Mouse (Mus musculus) limb, embryonic 15.5 days (tissue): ENCODE data around the gene Pla2g6. TPM values are rescaled to one million over a fixed set of nuclear protein-coding genes. Genes with fewer than 3 reads are reported as not detected.

Experiments used
- ATAC-seq: fragments of 200-750 bp; cut with Nextera tagmentation; 2 replicates; pipeline ENCODE4 v1.8.0; 2017; ENCODE audit warnings: low read depth, moderate TSS enrichment; ENCODE audit not compliant: insufficient number of reproducible peaks, low FRiP score, low TSS enrichment
- H3K27ac ChIP-seq: fragments of 300-500 bp; sonication (generic); 2 replicates; pipeline ENCODE4 v1.5.1; 2015; ENCODE audit warnings: moderate library complexity, mild to moderate bottlenecking, inconsistent platforms
- H3K27me3 ChIP-seq: fragments of 300-500 bp; sonication (generic); 2 replicates; pipeline ENCODE4 v1.6.1; 2015; ENCODE audit warnings: inconsistent platforms
- H3K36me3 ChIP-seq: fragments of 300-500 bp; sonication (generic); 2 replicates; pipeline ENCODE4 v1.6.1; 2015; ENCODE audit warnings: inconsistent platforms
- H3K4me1 ChIP-seq: fragments of 300-500 bp; sonication (generic); 2 replicates; pipeline ENCODE4 v1.6.1; 2015; ENCODE audit warnings: inconsistent platforms
- H3K4me2 ChIP-seq: fragments of 300-500 bp; sonication (generic); 2 replicates; pipeline ENCODE4 v1.6.1; 2015; ENCODE audit warnings: mild to moderate bottlenecking, inconsistent platforms
- H3K4me3 ChIP-seq: fragments of 300-500 bp; sonication (generic); 2 replicates; pipeline ENCODE4 v1.5.1; 2015; ENCODE audit warnings: mild to moderate bottlenecking, inconsistent platforms
- H3K9ac ChIP-seq: fragments of 300-500 bp; sonication (generic); 2 replicates; pipeline ENCODE4 v1.6.1; 2015; ENCODE audit warnings: inconsistent platforms
- H3K9me3 ChIP-seq: fragments of 300-500 bp; sonication (generic); 2 replicates; pipeline ENCODE4 v1.6.1; 2016; ENCODE audit warnings: inconsistent platforms
- WGBS: fragments of 180-500 bp; shearing (Covaris S2); methylation state at CpG from one replicate; pipeline ENCODE4 v1.1.7; 2015; 5-methylcytosine and 5-hydroxymethylcytosine counted together
- polyA plus RNA-seq: library from polyadenylated mRNA; unstranded; fragments of >200 nt; fragmentation: Nextera tagmentation; extraction: Ambion mirVana; gene quantifications from 2 replicates; pipeline ENCODE4 v1.2.1, GENCODE M21; 2015

Gene Pla2g6
- polyA plus RNA-seq, 1 experiment from 2014 or later, result 12.9 TPM

GRCm38 (mm10) chr15:79347845-79348506 lies 19.8 kb upstream of the Pla2g6 start:
- Histone ChIP-seq H3K9me3 (no peaks in the 10 kb centered on the region), H3K4me2 (peak overlapping the region; percentile 87), H3K27me3 (no peaks in the 10 kb centered on the region), H3K4me3 (peak overlapping the region; percentile 78), H3K9ac (peak overlapping the region; percentile 78), H3K27ac (peak overlapping the region; percentile 98), H3K36me3 (no peaks in the 10 kb centered on the region), H3K4me1 (peaks cover 33% of the 10 kb centered on the region)
- peak; percentile 68 for ATAC-seq
- WGBS, result under 1% methylated on average over 46 of the region's 46 CpGs

DNA sequence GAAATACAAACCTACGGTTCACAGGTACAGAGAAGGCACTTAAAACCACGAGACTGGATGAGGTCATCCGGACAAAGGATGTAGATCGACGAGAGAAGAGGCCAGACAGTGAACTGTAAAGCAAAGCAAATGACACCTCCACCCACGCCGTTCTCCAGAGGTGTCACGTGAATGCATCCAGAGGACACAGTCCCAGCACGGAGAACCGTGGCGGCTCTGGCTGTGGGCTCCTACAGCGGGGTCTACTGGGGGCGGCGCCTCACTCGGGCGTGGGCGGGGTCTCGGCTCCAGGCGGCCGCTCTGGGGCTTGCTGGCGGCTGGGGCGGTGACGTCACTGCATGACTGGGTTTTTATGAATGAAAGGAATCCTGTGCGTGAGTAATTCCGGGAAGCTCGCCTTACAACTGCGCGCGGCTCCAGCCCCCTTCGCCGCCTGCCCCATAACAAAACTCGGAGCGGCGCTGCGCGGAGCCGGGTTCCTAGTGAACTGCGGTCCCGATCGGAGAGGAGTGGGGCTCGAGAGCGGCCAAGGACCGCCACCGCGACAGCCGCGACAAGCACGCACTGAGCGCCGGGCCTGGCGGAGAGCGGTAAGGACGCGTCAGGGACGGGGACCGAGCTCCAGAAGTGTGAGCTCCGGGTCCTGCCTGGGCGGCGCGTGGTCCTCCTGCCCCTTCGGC lies 19.1 kb upstream of the Pla2g6 start:
- Histone ChIP-seq H3K4me3 (peak overlapping the region; percentile 78), H3K27ac (peak overlapping the region; percentile 98), H3K4me2 (peak overlapping the region; percentile 87), H3K27me3 (no peaks in the 10 kb centered on the region), H3K9me3 (no peaks in the 10 kb centered on the region), H3K4me1 (peaks cover 31% of the 10 kb centered on the region), H3K36me3 (no peaks in the 10 kb centered on the region), H3K9ac (peak overlapping the region; percentile 78)
- WGBS, result under 1% methylated on average over 61 of the region's 61 CpGs
- ATAC-seq, result peak; percentile 85

GRCm38 (mm10) chr15:79346051-79346793 lies 18.0 kb upstream of the Pla2g6 start, which contains the start of gene Maff:
TSS of gene Maff (plus strand) at chr15:79346621.
- no peak for ATAC-seq
- 53% methylated on average over 8 of the region's 8 CpGs for WGBS

GRCm38 (mm10) chr15:79344627-79345026 lies 16.4 kb upstream of the Pla2g6 start:
- Histone ChIP-seq H3K4me2 (no peak overlapping the region), H3K27ac (no peak overlapping the region), H3K9me3 (no peaks in the 10 kb centered on the region), H3K36me3 (no peaks in the 10 kb centered on the region), H3K4me3 (no peak overlapping the region), H3K9ac (no peak overlapping the region), H3K27me3 (no peaks in the 10 kb centered on the region), H3K4me1 (peaks cover 18% of the 10 kb centered on the region)
- WGBS, result 71% methylated on average over 4 of the region's 4 CpGs
- ATAC-seq, result no peak

More at GRCm38 (mm10) chr15:79346051-79346793, 18.0 kb upstream of the Pla2g6 start, which contains the start of gene Maff:
- peak within 1 kb of the TSS; percentile 78 for H3K9ac ChIP-seq
- no peaks in the 10 kb centered on the region for H3K36me3 ChIP-seq
- H3K4me1 ChIP-seq, result peaks cover 22% of the 10 kb centered on the region
- no peaks in the 10 kb centered on the region for H3K9me3 ChIP-seq
- H3K27me3 ChIP-seq, result no peaks in the 10 kb centered on the region
- peak within 1 kb of the TSS; percentile 98 for H3K27ac ChIP-seq
- H3K4me3 ChIP-seq, result peak within 1 kb of the TSS; percentile 78
- H3K4me2 ChIP-seq, result peak within 1 kb of the TSS; percentile 87

DNA sequence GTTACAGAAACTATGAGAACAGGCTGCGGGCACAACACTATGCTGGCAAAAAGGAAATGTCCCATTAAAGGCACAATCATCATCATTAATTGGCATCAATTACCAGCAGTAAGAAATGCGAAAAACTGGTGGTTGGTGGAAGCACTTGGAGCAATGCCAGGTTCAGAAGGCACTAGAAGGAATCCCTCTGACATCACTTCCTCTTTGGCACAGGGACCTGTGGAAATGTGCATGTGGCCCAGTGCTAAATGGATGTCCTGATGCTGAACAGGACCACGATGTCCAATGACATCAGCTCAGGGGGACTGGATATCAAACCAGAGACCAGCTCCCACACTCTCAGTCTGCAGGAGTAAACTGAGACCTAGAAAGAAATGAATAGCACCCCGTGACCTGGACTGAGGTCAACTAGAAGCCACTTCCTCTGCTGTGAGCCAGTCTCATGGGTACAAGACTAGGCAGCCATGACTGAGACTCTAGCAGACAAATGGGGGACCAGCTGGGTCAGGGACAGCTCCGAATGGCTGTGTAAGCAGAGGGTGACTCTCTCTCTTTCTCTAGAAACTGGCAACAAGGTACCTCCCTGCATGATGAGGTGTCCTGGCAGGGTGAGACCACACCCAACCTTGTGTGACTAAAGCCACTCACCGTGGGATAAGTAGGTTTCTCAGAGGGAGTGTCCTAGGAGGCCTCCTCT lies 14.6 kb upstream of the Pla2g6 start:
- Histone ChIP-seq H3K9ac (no peak overlapping the region), H3K4me3 (no peak overlapping the region), H3K27me3 (no peaks in the 10 kb centered on the region), H3K4me2 (no peak overlapping the region), H3K9me3 (no peaks in the 10 kb centered on the region), H3K4me1 (0 out of 2 replicates have a peak, but pooled peaks cover 5% of the 10 kb centered on the region), H3K36me3 (no peaks in the 10 kb centered on the region), H3K27ac (no peak overlapping the region)
- no peak for ATAC-seq
- 70% methylated on average over 6 of the region's 6 CpGs for WGBS

- Histone ChIP-seq H3K4me3 (no peak overlapping the region), H3K4me2 (no peak overlapping the region), H3K36me3 (no peaks in the 10 kb centered on the region), H3K9me3 (no peaks in the 10 kb centered on the region), H3K9ac (no peak overlapping the region), H3K27ac (no peak overlapping the region), H3K4me1 (no peaks in the 10 kb centered on the region), H3K27me3 (no peaks in the 10 kb centered on the region)
- WGBS, result 76% methylated on average over 5 of the region's 5 CpGs
- ATAC-seq, result no peak
These were observed 10.8 kb upstream of the Pla2g6 start for GRCm38 (mm10) chr15:79338978-79339377.

DNA sequence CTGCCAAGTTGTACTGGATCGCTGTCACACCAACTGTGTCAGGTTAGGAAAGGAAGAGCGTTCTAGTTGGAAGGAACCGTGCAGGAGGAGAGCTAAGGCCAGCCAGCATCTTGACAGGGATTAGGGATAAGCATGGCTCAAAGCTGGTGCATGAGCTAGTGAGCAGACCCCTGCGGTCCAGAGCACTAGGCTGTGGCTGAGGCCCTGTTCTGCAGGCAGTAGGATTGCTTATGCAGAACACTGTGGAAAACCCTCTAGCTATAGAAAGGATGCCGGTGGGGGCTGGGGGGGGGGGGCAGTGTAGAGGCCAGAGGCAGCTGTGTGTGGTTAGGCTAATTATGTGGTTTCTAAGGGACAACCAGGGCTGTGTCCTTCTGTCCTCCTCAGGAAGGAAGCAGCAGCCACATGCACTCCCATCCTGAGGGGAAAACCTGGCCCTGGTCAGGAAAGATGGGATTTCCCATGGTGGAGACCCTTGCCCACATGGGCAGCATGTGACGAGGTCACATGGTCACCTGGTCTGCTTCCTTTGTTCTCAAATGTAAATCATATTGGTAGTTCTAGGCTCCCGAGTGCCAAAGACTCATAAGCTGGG lies 7.0 kb upstream of the Pla2g6 start:
- ATAC-seq, result no peak

GRCm38 (mm10) chr15:79333409-79333808 lies 5.2 kb upstream of the Pla2g6 start:
- Histone ChIP-seq H3K27me3 (no peaks in the 10 kb centered on the region), H3K9me3 (no peaks in the 10 kb centered on the region), H3K27ac (no peak overlapping the region), H3K4me2 (no peak overlapping the region), H3K9ac (no peak overlapping the region), H3K4me3 (no peak overlapping the region), H3K4me1 (no peaks in the 10 kb centered on the region), H3K36me3 (no peaks in the 10 kb centered on the region)
- ATAC-seq, result no peak
- WGBS, result 63% methylated on average over 4 of the region's 4 CpGs

More for the DNA sequence above, 7.0 kb upstream of the Pla2g6 start:
- Histone ChIP-seq H3K27me3 (no peaks in the 10 kb centered on the region), H3K27ac (no peak overlapping the region), H3K4me3 (no peak overlapping the region), H3K9ac (no peak overlapping the region), H3K9me3 (no peaks in the 10 kb centered on the region), H3K36me3 (no peaks in the 10 kb centered on the region), H3K4me2 (no peak overlapping the region), H3K4me1 (no peaks in the 10 kb centered on the region)
- WGBS, result 48% methylated on average over 7 of the region's 7 CpGs

DNA sequence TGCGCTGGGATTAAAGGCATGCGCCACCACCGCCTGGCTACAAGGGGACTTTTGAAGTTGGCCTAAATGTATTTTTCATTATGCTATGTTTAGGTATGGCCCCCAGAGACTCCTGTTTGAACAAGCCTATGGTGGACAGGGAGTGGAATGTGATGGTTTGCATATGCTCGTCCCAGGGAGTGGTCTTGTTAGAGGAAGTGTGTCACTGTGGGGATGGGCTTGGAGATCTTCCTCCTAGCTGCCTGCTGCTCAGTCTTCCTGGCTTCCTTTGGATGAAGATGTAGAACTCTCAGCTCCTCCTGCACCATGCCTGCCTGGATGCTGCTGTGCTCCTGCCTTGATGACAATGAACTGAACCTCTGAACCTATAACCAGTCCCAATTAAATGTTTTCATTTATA lies 2.3 kb upstream of the Pla2g6 start:
- Histone ChIP-seq H3K36me3 (no peaks in the 10 kb centered on the region), H3K27me3 (no peaks in the 10 kb centered on the region), H3K4me3 (no peak overlapping the region), H3K4me2 (no peak overlapping the region), H3K9me3 (no peaks in the 10 kb centered on the region), H3K27ac (no peak overlapping the region), H3K9ac (no peak overlapping the region), H3K4me1 (peaks cover 13% of the 10 kb centered on the region)
- ATAC-seq, result no peak
- WGBS, result 62% methylated on average over 4 of the region's 4 CpGs

DNA sequence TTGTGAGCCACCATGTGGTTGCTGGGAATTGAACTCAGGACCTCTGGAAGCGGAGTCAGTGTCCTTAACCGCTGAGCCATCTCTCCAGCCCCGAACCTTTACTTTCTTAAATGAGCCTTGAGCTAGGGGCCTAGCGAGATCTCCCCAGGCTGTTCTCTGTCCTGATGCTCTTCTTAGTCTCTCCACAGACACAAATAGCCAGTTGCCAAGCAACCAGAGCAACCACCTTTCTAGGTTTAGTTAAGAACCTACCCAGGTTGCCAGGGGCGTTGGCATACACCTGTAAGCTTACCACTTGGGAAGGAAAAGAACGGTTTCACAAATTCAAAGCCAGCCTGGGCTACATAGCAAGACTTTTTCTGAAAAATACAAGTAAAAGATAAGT lies 1.8 kb upstream of the Pla2g6 start:
- Histone ChIP-seq H3K27me3 (no peaks in the 10 kb centered on the region), H3K4me1 (peaks cover 13% of the 10 kb centered on the region), H3K36me3 (no peaks in the 10 kb centered on the region), H3K27ac (no peak overlapping the region), H3K9ac (no peak overlapping the region), H3K9me3 (no peaks in the 10 kb centered on the region), H3K4me2 (no peak overlapping the region), H3K4me3 (no peak overlapping the region)
- no peak for ATAC-seq
- WGBS, result 89% methylated on average over 6 of the region's 6 CpGs

DNA sequence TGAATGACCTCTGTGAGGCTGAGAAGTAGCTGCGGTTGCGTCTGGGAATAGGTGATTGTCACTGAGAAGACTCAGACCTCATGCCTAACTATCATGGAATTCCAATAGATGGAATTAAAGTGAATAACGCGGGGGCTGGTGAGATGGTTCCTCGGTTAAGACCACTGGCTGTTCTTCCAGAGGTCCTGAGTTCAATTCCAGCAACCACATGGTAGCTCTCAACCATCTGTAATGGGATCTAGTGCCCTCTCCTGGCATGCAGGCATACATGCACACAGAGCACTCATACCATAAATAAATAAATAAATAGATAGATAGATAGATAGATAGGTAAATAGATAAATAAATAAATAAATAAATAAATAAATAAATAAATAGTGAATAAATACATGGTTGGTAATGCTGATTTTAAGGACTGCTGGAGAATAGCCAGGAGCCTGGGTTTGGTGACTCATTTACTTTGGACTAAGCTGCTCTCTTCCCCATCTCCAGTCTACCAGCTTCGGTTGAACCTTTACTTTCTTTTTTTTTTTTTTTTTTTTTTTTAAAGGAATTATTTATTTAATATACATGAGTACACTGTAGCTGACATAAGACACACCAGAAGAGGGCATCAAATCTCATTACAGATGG lies 1.3 kb upstream of the Pla2g6 start:
- Histone ChIP-seq H3K27me3 (no peaks in the 10 kb centered on the region), H3K9ac (no peak overlapping the region), H3K27ac (no peak overlapping the region), H3K36me3 (no peaks in the 10 kb centered on the region), H3K4me3 (no peak overlapping the region), H3K4me2 (no peak overlapping the region), H3K9me3 (no peaks in the 10 kb centered on the region), H3K4me1 (peaks cover 15% of the 10 kb centered on the region)
- no peak for ATAC-seq
- WGBS, result 95% methylated on average over 6 of the region's 6 CpGs
